Mouse (Mus musculus) olfactory bulb, adult 2 months (tissue): ENCODE measurements at regions not wholly inside any gene's neighbourhood (a gene's known extent, or its start where the extent isn't known, plus 50 kb on each side); places are given as distances from the start of the nearest gene placed in this dataset.

Experiments
- H3K27ac ChIP-seq: fragments of 200-500 bp; 2 replicates; pipeline ENCODE4 v1.5.1; 2012; ENCODE audit warnings: low read depth, low read length; ENCODE audit not compliant: insufficient read depth
- H3K4me1 ChIP-seq: fragments of 200-500 bp; 2 replicates; pipeline ENCODE4 v1.6.1; 2012; ENCODE audit warnings: low read length; ENCODE audit not compliant: control insufficient read depth, insufficient read depth
- H3K4me3 ChIP-seq: fragments of 200-500 bp; 2 replicates; pipeline ENCODE4 v1.5.1; 2012; ENCODE audit warnings: mild to moderate bottlenecking, low read depth, low read length, moderate library complexity; ENCODE audit not compliant: insufficient read depth
- CTCF ChIP-seq: fragments of 200-500 bp; IDR thresholded peaks from 2 replicates; pipeline ENCODE4 v1.5.1; 2012; ENCODE audit warnings: low read depth, mild to moderate bottlenecking, low read length, moderate library complexity; ENCODE audit not compliant: insufficient read depth
- POLR2A ChIP-seq: fragments of 200-500 bp; IDR thresholded peaks from 2 replicates; pipeline ENCODE4 v1.6.1; 2012; ENCODE audit warnings: mild to moderate bottlenecking, low read depth, low read length, moderate library complexity; ENCODE audit not compliant: insufficient read depth
- WGBS: fragments of 180-500 bp; shearing (Covaris S2); methylation state at CpG from one replicate; pipeline ENCODE4 v1.1.7; 2018; 5-methylcytosine and 5-hydroxymethylcytosine counted together

DNA sequence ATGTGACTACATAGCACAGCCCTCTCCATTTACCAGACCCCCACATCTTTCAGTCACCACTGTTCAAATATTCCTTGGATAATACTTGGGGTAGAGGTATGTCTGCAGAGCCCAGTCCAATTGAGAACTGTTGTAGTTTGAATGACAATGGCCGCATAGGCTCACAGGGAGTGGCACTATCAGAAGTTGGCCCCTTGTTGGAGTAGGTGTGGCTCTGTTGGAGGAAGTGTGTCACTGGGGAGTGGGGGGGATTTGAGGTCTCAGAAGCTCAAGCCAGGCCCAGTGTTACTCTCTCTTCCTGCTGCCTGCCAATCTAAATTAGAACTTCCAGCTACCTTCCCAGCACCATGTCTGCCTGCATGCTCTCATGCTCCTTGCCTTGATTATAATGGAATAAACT lies 664.7 kb downstream of the Vrk1 start:
- Histone ChIP-seq H3K27ac (no peak overlapping the region), H3K4me3 (no peak overlapping the region), H3K4me1 (peaks cover 11% of the 10 kb centered on the region)
- TF ChIP-seq POLR2A (no peak), CTCF (no peak)
- WGBS: 100% methylated on average over 1 of the region's 1 CpGs

DNA sequence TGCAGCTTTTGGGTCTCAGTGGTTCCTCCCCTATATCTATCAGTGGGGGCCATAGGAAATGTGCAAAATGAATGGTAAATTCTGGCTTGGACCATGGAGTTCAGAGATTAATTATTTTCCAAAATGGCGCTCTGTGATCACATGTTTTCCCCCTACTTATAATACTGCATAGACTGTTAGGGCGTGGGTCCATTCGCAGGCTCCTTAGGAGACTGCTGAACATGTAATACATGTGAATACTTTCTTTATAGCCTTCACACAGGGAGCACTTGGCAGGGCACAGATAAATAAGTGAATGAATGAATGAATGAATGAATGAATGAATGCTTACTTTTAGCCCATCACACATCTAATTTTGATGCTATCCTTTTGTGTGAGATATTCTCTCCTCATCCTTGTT lies 666.1 kb downstream of the Vrk1 start:
- 94% methylated on average over 3 of the region's 3 CpGs for WGBS
- Histone ChIP-seq H3K27ac (no peak overlapping the region), H3K4me3 (no peak overlapping the region), H3K4me1 (peaks cover 11% of the 10 kb centered on the region)
- TF ChIP-seq CTCF (no peak), POLR2A (no peak)

DNA sequence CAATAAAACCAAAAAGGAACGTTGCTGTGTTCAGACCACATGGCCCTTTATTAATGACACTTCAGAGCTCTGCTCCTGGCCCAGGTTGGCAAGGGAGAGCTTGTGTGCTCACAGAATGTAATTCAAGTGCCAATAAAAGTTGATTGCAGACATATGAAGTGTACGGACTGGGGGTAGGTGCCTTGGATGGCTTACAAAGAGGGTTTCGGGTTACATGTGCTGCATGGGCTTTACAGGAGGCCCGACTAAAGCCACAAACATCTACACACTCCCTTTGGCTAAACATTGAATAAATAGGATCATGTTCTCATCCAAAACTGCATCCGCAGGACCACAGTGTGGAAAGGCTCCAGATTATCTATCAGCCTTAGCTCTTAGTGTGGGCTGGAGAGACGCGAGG lies 666.5 kb downstream of the Vrk1 start:
- no peak for TF ChIP-seq POLR2A
- no peak for TF ChIP-seq CTCF
- 85% methylated on average over 7 of the region's 7 CpGs for WGBS
- H3K27ac ChIP-seq: no peak overlapping the region
- H3K4me1 ChIP-seq: peaks cover 11% of the 10 kb centered on the region
- no peak overlapping the region for H3K4me3 ChIP-seq

DNA sequence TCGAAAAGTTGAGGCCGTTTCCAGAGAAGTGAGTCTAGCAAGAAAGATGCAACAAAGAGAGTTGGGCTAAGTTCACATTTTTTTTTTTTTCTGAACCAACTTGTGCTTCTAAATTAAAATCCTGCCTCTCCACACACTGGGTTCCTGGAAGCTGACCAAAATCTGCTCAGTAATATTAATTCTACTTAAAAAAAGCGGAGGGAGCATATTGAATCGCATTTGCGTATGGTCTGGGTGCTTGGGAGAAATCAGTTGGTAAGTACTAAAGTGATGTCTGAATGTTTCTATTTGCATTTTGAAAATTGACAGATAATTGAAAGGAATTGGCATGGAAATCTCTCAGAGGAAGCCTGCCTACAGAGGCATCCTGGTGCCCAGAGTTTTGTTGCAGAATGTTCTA lies 676.0 kb downstream of the Vrk1 start:
- H3K27ac ChIP-seq: no peak overlapping the region

GRCm38 (mm10) chr12:106687751-106688150 lies 677.7 kb downstream of the Vrk1 start:
- Histone ChIP-seq H3K4me1 (no peaks in the 10 kb centered on the region), H3K27ac (no peak overlapping the region), H3K4me3 (no peak overlapping the region)
- WGBS: 43% methylated on average over 12 of the region's 12 CpGs
- no peak for TF ChIP-seq CTCF
- no peak for TF ChIP-seq POLR2A

More for the DNA sequence above, 676.0 kb downstream of the Vrk1 start:
- no peaks in the 10 kb centered on the region for H3K4me1 ChIP-seq
- WGBS: 80% methylated on average over 5 of the region's 5 CpGs
- H3K4me3 ChIP-seq: no peak overlapping the region
- TF ChIP-seq POLR2A: no peak
- no peak for TF ChIP-seq CTCF

DNA sequence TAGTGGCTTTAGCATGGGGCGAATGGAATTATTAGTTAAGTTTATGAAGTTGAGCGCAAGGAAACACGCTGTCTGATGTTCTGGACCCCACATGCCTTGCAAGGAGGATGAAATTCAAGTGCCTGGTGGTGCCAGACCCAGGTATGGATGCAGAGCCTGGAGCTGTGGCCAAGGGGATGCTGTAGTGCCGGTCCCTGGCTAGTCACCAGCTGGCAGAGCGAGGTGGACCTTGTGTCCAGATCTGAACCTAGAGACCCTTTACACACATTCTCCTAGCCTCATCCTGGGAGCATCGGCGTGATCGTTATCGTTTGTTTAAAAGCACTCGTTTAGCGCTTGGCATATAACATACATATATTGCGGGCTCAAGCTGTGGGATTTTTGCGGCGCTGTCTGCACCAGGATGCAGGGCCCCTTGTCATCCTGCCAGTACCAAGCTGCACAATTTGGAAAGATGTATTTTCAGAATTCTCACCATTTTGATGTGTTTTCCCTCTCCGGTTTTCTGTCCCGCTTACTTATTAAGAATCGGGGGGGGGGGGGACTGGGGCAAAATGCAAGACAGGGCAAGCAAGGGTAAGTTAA lies 678.2 kb downstream of the Vrk1 start:
- H3K4me1 ChIP-seq: no peaks in the 10 kb centered on the region
- no peak overlapping the region for H3K4me3 ChIP-seq
- 82% methylated on average over 17 of the region's 17 CpGs for WGBS
- no peak for TF ChIP-seq CTCF
- TF ChIP-seq POLR2A: no peak
- H3K27ac ChIP-seq: no peak overlapping the region

GRCm38 (mm10) chr12:106702958-106703357 lies 692.9 kb downstream of the Vrk1 start:
- H3K4me3 ChIP-seq: no peak overlapping the region
- WGBS: 93% methylated on average over 5 of the region's 5 CpGs
- H3K27ac ChIP-seq: no peak overlapping the region
- no peak for TF ChIP-seq POLR2A
- TF ChIP-seq CTCF: no peak
- no peaks in the 10 kb centered on the region for H3K4me1 ChIP-seq

GRCm38 (mm10) chr12:106721271-106722009 lies 711.4 kb downstream of the Vrk1 start:
- 83% methylated on average over 9 of the region's 9 CpGs for WGBS
- TF ChIP-seq CTCF (no peak), POLR2A (no peak)
- no peak overlapping the region for H3K27ac ChIP-seq

DNA sequence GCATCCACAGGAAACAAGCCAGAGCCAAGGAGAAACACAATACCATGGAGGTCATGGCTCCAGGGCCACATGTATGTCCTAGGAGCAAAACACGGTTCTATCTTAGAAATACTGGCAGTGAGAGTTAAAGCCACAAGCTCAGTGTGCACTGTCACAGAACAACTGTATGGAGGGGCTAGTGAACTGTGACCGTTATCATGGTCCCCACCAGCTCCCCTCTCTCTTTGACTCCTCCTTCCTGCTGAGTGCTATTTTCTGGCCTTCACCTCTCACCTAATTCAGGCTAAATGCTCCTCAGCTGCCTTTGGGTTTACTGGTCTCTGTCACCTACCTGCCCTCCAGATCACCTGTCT lies 712.0 kb downstream of the Vrk1 start:
- 90% methylated on average over 2 of the region's 2 CpGs for WGBS
- TF ChIP-seq POLR2A (no peak), CTCF (no peak)
- H3K4me3 ChIP-seq: no peak overlapping the region
- H3K4me1 ChIP-seq: no peaks in the 10 kb centered on the region
- H3K27ac ChIP-seq: no peak overlapping the region

More at GRCm38 (mm10) chr12:106721271-106722009, 711.4 kb downstream of the Vrk1 start:
- Histone ChIP-seq H3K4me1 (no peaks in the 10 kb centered on the region), H3K4me3 (no peak overlapping the region)
